Mouse (Mus musculus) fibroblast of lung, adult 2 months (primary cell): Measurements from ENCODE around the gene Gm49380.
A peak's percentile ranks its signal among the peaks of the same experiment; 100 is the strongest.

Experiments used
- DNase-seq: peaks from one replicate; pipeline ENCODE4 v3.0.0-alpha.2; 2011; ENCODE audit warnings: low read depth

Gm49380 gene

GRCm38 (mm10) chr9:44075276-44075995 is 37.9 kb downstream of the Gm49380 start:
- no peak for DNase-seq

DNA sequence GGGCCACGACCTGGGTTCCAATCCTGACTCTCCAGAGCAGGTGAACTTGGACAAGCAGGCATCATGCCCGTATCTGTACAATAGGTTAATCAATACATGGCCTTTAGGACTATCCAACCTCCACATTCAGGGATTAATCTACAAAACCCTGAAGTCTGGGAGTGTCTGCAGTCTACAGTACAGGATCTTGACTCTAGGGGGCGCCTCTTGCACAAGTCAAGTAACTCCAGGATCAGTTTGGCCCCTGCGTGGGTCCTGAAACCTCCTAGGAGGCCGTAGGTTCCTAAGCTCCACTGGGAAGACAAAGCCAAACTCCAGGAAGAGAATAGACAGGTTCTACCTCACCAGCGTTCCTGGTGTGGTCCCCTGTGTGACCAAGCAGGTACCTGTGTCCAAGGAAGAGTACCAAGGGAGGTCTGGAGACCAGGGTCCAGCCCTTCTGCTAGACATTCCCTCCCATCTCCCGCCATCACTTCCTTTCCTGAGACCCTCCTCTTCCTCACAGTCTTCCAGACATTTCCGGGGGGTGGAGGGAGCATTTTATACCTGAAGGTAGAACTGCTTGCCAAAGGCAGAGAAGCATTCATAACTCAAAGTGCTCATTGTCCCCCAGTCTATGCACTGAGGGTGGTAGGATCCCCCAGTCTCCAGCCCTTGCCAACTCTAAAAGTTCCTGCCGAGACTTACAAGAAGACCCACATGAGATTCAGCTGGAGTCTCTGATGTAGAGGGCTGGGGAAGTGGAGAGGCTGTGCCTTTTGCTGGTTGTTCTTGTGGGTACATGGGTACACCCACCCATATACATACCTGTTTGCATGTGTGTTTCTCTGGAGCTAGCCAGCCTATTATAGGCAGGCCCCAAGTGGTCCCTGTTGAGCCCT is 38.7 kb downstream of the Gm49380 start:
- DNase-seq: no peak

DNA sequence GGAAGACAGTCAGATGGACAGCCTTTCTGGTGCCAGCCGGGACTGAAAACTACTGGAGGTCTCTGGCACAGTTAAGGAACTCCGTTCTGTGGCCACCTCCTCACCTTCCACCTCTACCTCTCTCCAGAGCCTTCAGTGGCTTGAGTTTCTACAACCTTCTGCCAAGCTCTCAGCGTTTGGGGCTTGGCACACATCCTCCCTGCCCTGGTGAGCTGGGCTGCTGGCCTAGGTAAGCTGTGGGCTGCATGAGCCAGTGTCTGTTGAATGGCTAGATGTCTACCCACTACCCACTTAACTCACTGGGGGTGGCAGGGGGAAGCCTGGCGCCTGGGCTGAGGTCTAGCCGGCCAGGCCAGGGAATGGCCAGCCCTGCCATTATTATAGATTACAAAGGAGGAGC is 40.2 kb downstream of the Gm49380 start:
- peak; percentile 73 for DNase-seq

DNA sequence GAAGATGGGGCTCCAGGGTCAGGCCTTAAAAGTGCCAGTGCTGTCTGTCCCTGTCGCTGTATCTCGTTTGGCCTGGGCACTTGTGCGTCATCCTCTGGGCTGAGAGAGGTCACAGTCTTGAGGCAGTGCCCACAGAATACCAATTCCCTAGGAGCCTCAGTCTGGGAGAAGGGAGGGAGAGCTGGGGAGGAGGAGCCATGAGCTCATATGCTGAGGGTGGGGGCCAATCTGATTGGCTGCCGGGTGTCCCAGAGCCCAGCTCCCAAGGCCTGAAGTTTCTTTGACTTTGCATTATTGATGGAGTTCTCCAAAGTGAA is 40.7 kb downstream of the Gm49380 start:
- peak; percentile 60 for DNase-seq

GRCm38 (mm10) chr9:44071914-44072598 is 41.2 kb downstream of the Gm49380 start:
- peak; percentile 52 for DNase-seq

DNA sequence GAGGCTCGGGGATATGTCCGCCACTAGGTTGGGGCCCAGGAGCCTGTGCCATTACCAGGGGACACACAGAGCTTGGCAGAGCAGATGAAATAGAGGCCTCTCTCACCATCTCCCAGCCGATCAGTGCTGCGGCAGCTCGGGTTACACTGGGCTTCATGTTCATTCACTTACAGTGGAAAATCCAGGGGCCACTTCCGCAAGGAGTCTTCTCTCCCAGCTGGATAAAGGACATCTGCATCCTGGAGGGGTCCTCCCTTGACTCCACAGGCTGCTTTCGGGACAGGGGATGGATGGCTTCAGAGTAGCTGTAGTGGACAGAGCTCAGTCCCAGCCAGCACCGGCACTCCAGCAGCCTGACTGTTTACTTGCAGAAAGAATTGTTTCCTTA is 42.5 kb downstream of the Gm49380 start:
- DNase-seq: no peak

DNA sequence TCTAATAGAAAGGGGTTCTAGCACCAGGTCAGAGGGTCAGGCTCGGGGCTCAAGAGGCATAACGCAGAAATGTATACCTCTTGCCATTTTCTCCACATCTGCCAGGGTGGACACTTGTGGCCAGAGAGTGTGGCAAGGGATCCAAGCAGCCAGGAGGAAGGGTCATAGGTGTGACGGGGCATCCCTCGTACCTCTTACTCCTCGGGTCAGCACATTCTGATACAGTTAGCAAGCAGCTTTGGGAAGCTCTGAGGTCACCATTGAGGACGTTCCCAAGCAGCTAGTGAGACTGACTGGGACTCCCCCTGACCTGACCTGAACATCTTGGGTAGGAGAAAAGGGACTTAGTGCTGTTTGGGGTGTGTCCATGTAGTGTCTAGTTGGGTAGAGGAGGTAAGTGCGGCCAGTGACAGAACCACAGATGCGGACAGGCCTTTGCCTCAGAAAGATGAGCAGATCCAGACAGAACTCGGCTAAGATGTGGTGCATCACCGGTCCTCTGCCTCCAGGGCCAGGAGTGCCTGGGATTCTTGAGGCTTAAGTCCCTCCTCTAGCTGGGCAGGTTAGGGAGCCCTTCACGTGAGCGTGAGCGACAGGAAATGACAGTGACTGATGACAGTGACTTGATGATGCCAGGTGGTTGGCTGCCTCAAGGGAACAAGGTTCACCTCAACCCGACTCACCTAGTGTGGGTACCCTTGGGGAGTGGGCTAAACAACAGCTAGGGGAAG is 43.0 kb downstream of the Gm49380 start:
- no peak for DNase-seq

DNA sequence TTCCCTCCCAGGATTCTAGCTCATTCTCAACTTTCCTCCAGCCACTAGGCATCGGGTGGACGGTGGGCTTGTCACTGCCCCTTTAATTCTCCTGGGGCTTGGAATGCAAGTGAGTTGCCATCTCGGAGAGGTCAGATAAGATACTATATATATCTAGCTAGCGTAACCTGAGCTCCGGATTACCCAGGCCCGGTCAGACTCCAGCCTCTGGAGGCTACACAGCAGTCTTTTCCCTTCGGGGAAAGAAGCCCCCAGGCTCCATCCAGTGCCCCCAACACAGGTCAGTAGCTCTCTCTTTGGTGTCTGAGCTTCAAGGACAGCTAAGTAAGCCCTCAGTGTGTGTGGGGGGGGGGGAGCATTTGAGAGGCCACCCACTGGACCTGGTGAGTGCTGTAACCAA is 44.0 kb downstream of the Gm49380 start:
- no peak for DNase-seq

- no peak for DNase-seq
Observed at GRCm38 (mm10) chr9:44067960-44068330, 45.4 kb downstream of the Gm49380 start.

DNA sequence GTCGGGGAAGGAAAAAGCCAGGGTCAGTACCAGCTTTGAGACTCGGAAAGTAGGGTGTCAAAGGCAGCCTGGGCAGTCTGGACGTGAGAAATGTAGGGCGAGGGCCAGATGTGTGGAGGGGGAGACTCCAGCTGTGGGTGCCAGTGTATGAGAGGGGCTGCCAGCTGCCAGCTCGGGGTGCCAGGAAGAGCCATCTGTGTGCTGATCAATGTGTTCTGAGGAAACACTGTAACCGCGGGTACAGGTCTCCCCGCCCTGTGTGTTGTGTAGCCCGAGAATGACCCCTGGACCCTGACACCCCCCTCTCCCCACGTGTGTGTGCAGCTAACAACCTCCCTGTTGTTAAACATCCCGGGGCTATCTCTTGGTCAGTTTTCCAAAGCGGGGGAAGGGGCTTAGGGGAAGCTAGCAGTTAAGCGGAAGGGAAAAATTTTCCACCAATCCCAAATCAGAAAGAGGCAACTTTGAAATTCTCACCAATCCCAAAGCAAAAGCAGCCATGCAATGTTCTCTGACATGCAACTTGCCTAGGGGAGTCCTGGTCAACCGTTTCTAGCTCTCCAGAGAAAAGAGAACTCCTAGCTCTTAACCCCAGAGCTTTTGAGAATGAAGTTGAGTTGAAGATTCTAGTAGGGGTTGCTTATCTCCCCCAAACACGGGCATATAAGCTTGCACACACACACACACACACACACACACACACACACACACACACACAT is 45.9 kb downstream of the Gm49380 start:
- no peak for DNase-seq

GRCm38 (mm10) chr9:44066785-44067225 is 46.5 kb downstream of the Gm49380 start, which contains the start of gene Usp2:
Usp2 (plus strand) TSS chr9:44067021.
- peak; percentile 95 for DNase-seq

DNA sequence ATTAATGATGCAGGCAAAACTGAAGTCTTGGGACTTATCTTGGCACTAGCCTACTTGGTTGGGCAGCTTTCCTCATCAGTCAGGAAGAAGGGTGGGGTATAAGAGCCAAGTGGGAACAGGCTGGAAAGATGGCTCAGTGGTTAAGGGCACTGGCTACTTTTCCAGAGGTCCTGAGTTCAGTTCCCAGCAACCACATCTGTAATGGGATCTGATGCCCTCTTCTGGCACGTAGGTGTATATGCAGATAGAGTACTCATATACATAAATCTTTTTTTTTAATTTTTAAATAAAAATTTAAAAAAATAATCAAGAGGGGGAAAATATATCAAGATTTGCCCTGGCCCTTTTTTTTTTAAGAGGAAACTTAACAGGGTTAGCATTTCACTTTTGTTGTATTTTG is 48.1 kb downstream of the Gm49380 start:
- DNase-seq: no peak

GRCm38 (mm10) chr9:44058606-44059005 is 54.7 kb downstream of the Gm49380 start:
- no peak for DNase-seq

DNA sequence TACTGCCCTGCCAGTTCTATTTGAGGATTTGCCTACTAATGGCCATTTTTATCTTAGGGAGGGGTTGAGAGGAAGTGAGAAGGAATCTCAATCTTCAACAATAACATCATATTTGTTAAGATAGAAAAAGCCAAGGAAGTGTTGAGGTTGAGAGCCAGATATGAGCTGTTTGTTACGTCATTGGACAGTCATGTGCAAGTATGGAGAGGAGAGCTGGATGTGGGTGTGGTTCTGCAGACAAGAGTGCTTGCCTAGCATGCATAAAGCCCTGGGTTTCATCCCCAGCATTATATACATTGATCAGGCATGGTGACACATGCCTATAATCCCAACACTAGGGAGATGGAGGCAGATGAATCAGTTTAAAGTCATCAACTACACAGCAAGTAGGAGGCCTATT is 59.4 kb downstream of the Gm49380 start:
- DNase-seq: no peak

- no peak for DNase-seq
Observed at GRCm38 (mm10) chr9:44052855-44053254, 60.4 kb downstream of the Gm49380 start.

GRCm38 (mm10) chr9:44049381-44050165 is 63.7 kb downstream of the Gm49380 start:
- DNase-seq: no peak

- no peak for DNase-seq
Observed at GRCm38 (mm10) chr9:44048541-44049380, 64.5 kb downstream of the Gm49380 start.

GRCm38 (mm10) chr9:44047571-44048490 is 65.5 kb downstream of the Gm49380 start:
- DNase-seq: no peak

- no peak for DNase-seq
Observed at GRCm38 (mm10) chr9:44047071-44047470, 66.2 kb downstream of the Gm49380 start.
